Mouse (Mus musculus) MEL (cell line): Measurements from ENCODE around the gene Ghr. TPM values are rescaled to one million over a fixed set of nuclear protein-coding genes. Genes with fewer than 3 reads are reported as not detected.

ENCODE experiments used
- DNase-seq: peaks from one replicate; pipeline ENCODE4 v3.0.0; 2011; ENCODE audit warnings: low read depth, low spot score
- H3K27ac ChIP-seq: 2 replicates; pipeline ENCODE4 v1.5.1; 2012; ENCODE audit warnings: low read depth, mild to moderate bottlenecking, control low read depth, low read length, moderate library complexity; ENCODE audit not compliant: control insufficient read depth
- H3K27me3 ChIP-seq, 2 experiments: fragments of 150-350 bp in 1 of 2; sonication (generic) in 1 of 2; 2 replicates each; pipeline ENCODE4 v1.6.1; 2012; ENCODE audit warnings: low read length in 2 of 2, mild to moderate bottlenecking in 2 of 2, improper control_type of control experiment in 1 of 2, moderate library complexity in 1 of 2; ENCODE audit not compliant: insufficient read depth in 2 of 2, control insufficient read depth in 1 of 2
- H3K36me3 ChIP-seq, 2 experiments: 2 replicates each; pipeline ENCODE4 v1.6.1; 2012 to 2014; ENCODE audit warnings: low read length in 2 of 2, improper control_type of control experiment in 1 of 2, inconsistent platforms in 1 of 2, mild to moderate bottlenecking in 1 of 2; ENCODE audit not compliant: insufficient read depth in 2 of 2, control insufficient read depth in 1 of 2
- H3K4me1 ChIP-seq, 2 experiments: fragments of 150-350 bp in 1 of 2; sonication (generic) in 1 of 2; 2 replicates each; pipeline ENCODE4 v1.6.1; 2012; ENCODE audit warnings: low read length in 2 of 2, improper control_type of control experiment in 1 of 2, mild to moderate bottlenecking in 1 of 2; ENCODE audit not compliant: insufficient read depth in 2 of 2, control insufficient read depth in 1 of 2
- H3K4me3 ChIP-seq, 2 experiments: fragments of 150-350 bp in 1 of 2; sonication (generic) in 1 of 2; 2 replicates each; pipeline ENCODE4 v1.5.1; 2012; ENCODE audit warnings: low read depth in 2 of 2, low read length in 2 of 2, mild to moderate bottlenecking in 2 of 2, moderate library complexity in 2 of 2, control low read depth in 1 of 2, improper control_type of control experiment in 1 of 2; ENCODE audit not compliant: control insufficient read depth in 1 of 2, insufficient read depth in 1 of 2
- H3K79me2 ChIP-seq: 2 replicates; pipeline ENCODE4 v1.6.1; 2012; ENCODE audit warnings: mild to moderate bottlenecking, low read length, moderate library complexity; ENCODE audit not compliant: control insufficient read depth, poor library complexity, insufficient read depth
- H3K9ac ChIP-seq: 2 replicates; pipeline ENCODE4 v1.6.1; 2012; ENCODE audit warnings: low read depth, mild to moderate bottlenecking, control low read depth, low read length, moderate library complexity; ENCODE audit not compliant: control insufficient read depth, poor library complexity, severe bottlenecking
- H3K9me3 ChIP-seq: fragments of 150-350 bp; sonication (generic); replicated peaks from 2 replicates; pipeline ENCODE4 v1.6.1; 2012; ENCODE audit warnings: mild to moderate bottlenecking, low read length, improper control_type of control experiment, moderate library complexity; ENCODE audit not compliant: insufficient read depth
- CHD1 ChIP-seq: IDR thresholded peaks from 2 replicates; pipeline ENCODE4 v1.6.1; 2012; ENCODE audit warnings: low read depth, mild to moderate bottlenecking, inconsistent platforms, low read length, improper control_type of control experiment
- CHD2 ChIP-seq: IDR thresholded peaks from 2 replicates; pipeline ENCODE4 v1.6.1; 2011; ENCODE audit warnings: low read length, improper control_type of control experiment
- CTCF ChIP-seq, 3 experiments: IDR thresholded peaks in 2 of 3; conservative IDR thresholded peaks in 1 of 3; 2 replicates each; pipeline ENCODE4 v1.5.1; 2011 to 2012; ENCODE audit warnings: low read length in 3 of 3, low read depth in 2 of 3, mild to moderate bottlenecking in 2 of 3, improper control_type of control experiment in 1 of 3, inconsistent platforms in 1 of 3, mixed read lengths in 1 of 3, moderate library complexity in 1 of 3; ENCODE audit not compliant: control insufficient read depth in 1 of 3, insufficient read depth in 1 of 3, poor library complexity in 1 of 3, severe bottlenecking in 1 of 3
- ELF1 ChIP-seq: IDR thresholded peaks from 2 replicates; pipeline ENCODE4 v1.6.1; 2014; ENCODE audit warnings: low read depth, mild to moderate bottlenecking, inconsistent platforms, low read length, improper control_type of control experiment, moderate library complexity
- GATA1 ChIP-seq: IDR thresholded peaks from 2 replicates; pipeline ENCODE4 v1.6.1; 2011; ENCODE audit warnings: low read depth, low read length, improper control_type of control experiment
- HCFC1 ChIP-seq: IDR thresholded peaks from 2 replicates; pipeline ENCODE4 v1.6.1; 2012; ENCODE audit warnings: low read depth, mild to moderate bottlenecking, inconsistent platforms, low read length, improper control_type of control experiment, moderate library complexity
- JUND ChIP-seq: IDR thresholded peaks from 2 replicates; pipeline ENCODE4 v1.6.1; 2011; ENCODE audit warnings: low read depth, mild to moderate bottlenecking, improper control_type of control experiment, low read length
- MYB ChIP-seq: IDR thresholded peaks from 2 replicates; pipeline ENCODE4 v1.6.1; 2011; ENCODE audit warnings: mild to moderate bottlenecking, low read depth, low read length, improper control_type of control experiment
- POLR2AphosphoS2 ChIP-seq: IDR thresholded peaks from 2 replicates; pipeline ENCODE4 v1.6.1; 2011; ENCODE audit warnings: low read length, improper control_type of control experiment
- RAD21 ChIP-seq: IDR thresholded peaks from 2 replicates; pipeline ENCODE4 v1.6.1; 2011; ENCODE audit warnings: mild to moderate bottlenecking, low read depth, low read length, improper control_type of control experiment
- SMC3 ChIP-seq: IDR thresholded peaks from 2 replicates; pipeline ENCODE4 v1.6.1; 2011; ENCODE audit warnings: low read depth, low read length, improper control_type of control experiment
- USF1 ChIP-seq: IDR thresholded peaks from 2 replicates; pipeline ENCODE4 v1.6.1; 2014; ENCODE audit warnings: low read depth, mild to moderate bottlenecking, inconsistent platforms, low read length, improper control_type of control experiment, moderate library complexity
- USF2 ChIP-seq, 2 experiments: IDR thresholded peaks; 2 replicates each; pipeline ENCODE4 v1.6.1; 2011 to 2012; ENCODE audit warnings: improper control_type of control experiment in 2 of 2, low read length in 2 of 2, borderline replicate concordance in 1 of 2, inconsistent platforms in 1 of 2, low read depth in 1 of 2, mild to moderate bottlenecking in 1 of 2; ENCODE audit not compliant: insufficient read depth in 1 of 2
- ZC3H11A ChIP-seq: IDR thresholded peaks from 2 replicates; pipeline ENCODE4 v1.6.1; 2012; ENCODE audit warnings: low read depth, mild to moderate bottlenecking, inconsistent platforms, low read length, improper control_type of control experiment
- ZKSCAN1 ChIP-seq: IDR thresholded peaks from 2 replicates; pipeline ENCODE4 v1.6.1; 2012; ENCODE audit warnings: low read depth, mild to moderate bottlenecking, inconsistent platforms, low read length, improper control_type of control experiment, moderate library complexity
- ZMIZ1 ChIP-seq: IDR thresholded peaks from 2 replicates; pipeline ENCODE4 v1.6.1; 2012; ENCODE audit warnings: low read depth, mild to moderate bottlenecking, inconsistent platforms, low read length, improper control_type of control experiment, moderate library complexity
- ZNF384 ChIP-seq: IDR thresholded peaks from 2 replicates; pipeline ENCODE4 v1.6.1; 2012; ENCODE audit warnings: low read depth, mild to moderate bottlenecking, inconsistent platforms, low read length, improper control_type of control experiment
- polyA plus RNA-seq, 2 experiments: library from polyadenylated mRNA; stranded (reverse) in 1 of 2; unstranded in 1 of 2; fragments of >175 nt in 1 of 2; fragments of >200 nt in 1 of 2; gene quantifications; 2 replicates each; pipeline versions ENCODE4 v1.2.1 to v1.2.4; 2012; ENCODE audit warnings: low replicate concordance in 2 of 2, low read depth in 1 of 2; ENCODE audit not compliant: insufficient read length in 2 of 2, insufficient read depth in 1 of 2, missing spikeins in 1 of 2
- total RNA-seq: library from RNA; depleted of rRNA; stranded (reverse); fragments of 300-350 nt; gene quantifications from 2 replicates; pipeline ENCODE4 v1.2.3, GENCODE M21; 2012

Ghr gene
- total and polyA plus RNA-seq, 3 experiments = 0.07 TPM; not detected in 2

- Histone ChIP-seq H3K79me2 (no peaks in the 10 kb centered on the region), H3K4me1 (no peaks in the 10 kb centered on the region), H3K9me3 (no peaks in the 10 kb centered on the region), H3K4me3 (no peak overlapping the region), H3K36me3 (no peaks in the 10 kb centered on the region), H3K9ac (no peak overlapping the region), H3K27me3 (no peaks in the 10 kb centered on the region), H3K27ac (no peak overlapping the region)
- no peak for DNase-seq
- TF ChIP-seq USF1 (no peak), USF2 (IDR thresholded peaks at IDR 0.05; ENCODE audit: borderline replicate concordance in 1 of 2, insufficient read depth in 1 of 2, low read depth in 1 of 2, low read length in 2 of 2) (no peak), RAD21 (no peak), HCFC1 (no peak), ELF1 (no peak), CHD1 (no peak), GATA1 (no peak), SMC3 (no peak), JUND (no peak), ZC3H11A (no peak), CHD2 (no peak), ZMIZ1 (no peak), ZKSCAN1 (no peak)
These were observed 305.9 kb downstream of the Ghr start for GRCm38 (mm10) chr15:3277391-3277790.

GRCm38 (mm10) chr15:3273191-3273590, 310.1 kb downstream of the Ghr start:
- no peak overlapping the region for H3K4me3 ChIP-seq
- no peak overlapping the region for H3K9ac ChIP-seq
- no peak for DNase-seq
- H3K36me3 ChIP-seq = no peaks in the 10 kb centered on the region
- no peak overlapping the region for H3K27ac ChIP-seq
- no peak for TF ChIP-seq CTCF (IDR thresholded peaks at IDR 0.05 in 2 of 3, conservative IDR thresholded peaks at IDR 0.05 in 1 of 3; ENCODE audit: control insufficient read depth in 1 of 3, insufficient read depth in 1 of 3, low read depth in 2 of 3, low read length in 3 of 3, poor library complexity in 1 of 3, severe bottlenecking in 1 of 3)
- TF ChIP-seq RAD21 = no peak
- TF ChIP-seq POLR2AphosphoS2 = no peak
- TF ChIP-seq ZNF384 = no peak
- no peaks in the 10 kb centered on the region for H3K79me2 ChIP-seq
- H3K9me3 ChIP-seq = no peaks in the 10 kb centered on the region
- H3K4me1 ChIP-seq = no peaks in the 10 kb centered on the region
- no peaks in the 10 kb centered on the region for H3K27me3 ChIP-seq

GRCm38 (mm10) chr15:3271216-3271615, 312.1 kb downstream of the Ghr start:
- Histone ChIP-seq H3K9me3 (no peaks in the 10 kb centered on the region), H3K27me3 (no peaks in the 10 kb centered on the region), H3K36me3 (no peaks in the 10 kb centered on the region), H3K79me2 (no peaks in the 10 kb centered on the region), H3K4me1 (no peaks in the 10 kb centered on the region), H3K9ac (no peak overlapping the region), H3K27ac (no peak overlapping the region), H3K4me3 (no peak overlapping the region)
- no peak for DNase-seq
- TF ChIP-seq MYB = no peak
